Mouse (Mus musculus) mouse trophoblast stem cell (cell line): ENCODE results near the gene Fam210b.

Experiments used
- in situ Hi-C, 2 experiments: fragments of 300-500 bp; cut with MseI, MboI; formaldehyde crosslinking; loops; 2 replicates in 1 of 2; 3 replicates in 1 of 2; pipeline ENCODE4 v1.15.1; 2025

Fam210b gene

GRCm38 (mm10) chr2:172401116-172401825, 55.9 kb downstream of the Fam210b start:
- in situ Hi-C loops: no loop called here

GRCm38 (mm10) chr2:172404239-172404638, 58.9 kb downstream of the Fam210b start:
- in situ Hi-C loops: no loop called here

GRCm38 (mm10) chr2:172405011-172405410, 59.6 kb downstream of the Fam210b start:
- in situ Hi-C loops: no loop called here
